Mouse (Mus musculus) layer of hippocampus, adult 2 months (tissue): ENCODE measurements around the gene Anxa11. TPM values are rescaled to one million over a fixed set of nuclear protein-coding genes. Genes with fewer than 3 reads are reported as not detected.
"Not testable (repeated sequence)": the region's sequence is repeated elsewhere in the genome, so short reads cannot be mapped to it uniquely, and the experiment has no call there.

Experiments used
- DNase-seq, 2 experiments: peaks; one replicate each; pipeline ENCODE4 v3.0.0; 2022; ENCODE audit warnings: low spot score in 2 of 2
- H3K27ac ChIP-seq: fragments of 200-600 bp; 2 replicates; pipeline ENCODE4 v1.8.1; 2022
- H3K4me3 ChIP-seq: fragments of 200-600 bp; 2 replicates; pipeline ENCODE4 v1.8.1; 2022; ENCODE audit warnings: mild to moderate bottlenecking
- CTCF ChIP-seq: fragments of 200-600 bp; conservative IDR thresholded peaks from 2 replicates; pipeline ENCODE4 v1.8.1; 2022; ENCODE audit warnings: antibody characterized with exemption, mild to moderate bottlenecking, moderate library complexity
- total RNA-seq, 2 experiments: library from RNA; stranded (reverse); gene quantifications; 2 replicates each; pipeline ENCODE4 v1.2.3; 2021

Gene Anxa11
- total RNA-seq, 2 experiments from 2014 or later, result 87.9 to 88.8 TPM

- peak overlapping the region; percentile 55; the same call in 1 of the 2 replicates for H3K27ac ChIP-seq
- no peak overlapping the region for H3K4me3 ChIP-seq
- DNase-seq, result no peak
- no peak for TF ChIP-seq CTCF
Observed at GRCm38 (mm10) chr14:25846516-25846915, 4.6 kb downstream of the Anxa11 start.

- Histone ChIP-seq H3K4me3 (no peak overlapping the region), H3K27ac (peak overlapping the region; percentile 47; the same call in 1 of the 2 replicates)
- no peak for TF ChIP-seq CTCF
- DNase-seq, result no peak
Observed at GRCm38 (mm10) chr14:25847660-25848059, 5.7 kb downstream of the Anxa11 start.

- no peak for DNase-seq
- no peak for TF ChIP-seq CTCF
- Histone ChIP-seq H3K27ac (peak overlapping the region; percentile 47), H3K4me3 (no peak overlapping the region)
Observed at GRCm38 (mm10) chr14:25848237-25848636, 6.3 kb downstream of the Anxa11 start.

GRCm38 (mm10) chr14:25848708-25849107 is 6.8 kb downstream of the Anxa11 start:
- not testable (repeated sequence) for H3K27ac ChIP-seq, H3K4me3 ChIP-seq, DNase-seq
- peak; percentile 18 for TF ChIP-seq CTCF

- DNase-seq, result no peak
- Histone ChIP-seq H3K4me3 (no peak overlapping the region), H3K27ac (peak overlapping the region; percentile 91)
- no peak for TF ChIP-seq CTCF
Observed at GRCm38 (mm10) chr14:25850433-25850832, 8.5 kb downstream of the Anxa11 start.

GRCm38 (mm10) chr14:25851189-25851588 is 9.2 kb downstream of the Anxa11 start:
- H3K27ac ChIP-seq, result peak overlapping the region; percentile 91
- TF ChIP-seq CTCF, result no peak
- no peak overlapping the region for H3K4me3 ChIP-seq
- no peak for DNase-seq

- DNase-seq, result peak; percentile 49 to 70
- TF ChIP-seq CTCF, result no peak
- Histone ChIP-seq H3K27ac (peak overlapping the region; percentile 91), H3K4me3 (no peak overlapping the region)
Observed at GRCm38 (mm10) chr14:25852121-25852561, 10.2 kb downstream of the Anxa11 start.

GRCm38 (mm10) chr14:25853295-25853694 is 11.3 kb downstream of the Anxa11 start:
- H3K27ac ChIP-seq, result peak overlapping the region; percentile 91
- DNase-seq, result no peak
- H3K4me3 ChIP-seq, result no peak overlapping the region
- no peak for TF ChIP-seq CTCF

GRCm38 (mm10) chr14:25853717-25854452 is 11.9 kb downstream of the Anxa11 start:
- no peak for DNase-seq
- H3K27ac ChIP-seq, result peak overlapping the region; percentile 91

GRCm38 (mm10) chr14:25855241-25855885 is 13.4 kb downstream of the Anxa11 start:
- no peak for TF ChIP-seq CTCF
- no peak overlapping the region for H3K4me3 ChIP-seq
- no peak for DNase-seq
- peak overlapping the region; percentile 3; the same call in 1 of the 2 replicates for H3K27ac ChIP-seq

More at GRCm38 (mm10) chr14:25853717-25854452, 11.9 kb downstream of the Anxa11 start:
- H3K4me3 ChIP-seq, result no peak overlapping the region
- no peak for TF ChIP-seq CTCF

- no peak for DNase-seq
- Histone ChIP-seq H3K27ac (no peak overlapping the region), H3K4me3 (no peak overlapping the region)
- TF ChIP-seq CTCF, result no peak
Observed at GRCm38 (mm10) chr14:25857168-25857621, 15.2 kb downstream of the Anxa11 start.

GRCm38 (mm10) chr14:25857940-25858339 is 16.0 kb downstream of the Anxa11 start:
- Histone ChIP-seq H3K27ac (no peak overlapping the region), H3K4me3 (no peak overlapping the region)
- TF ChIP-seq CTCF, result no peak
- DNase-seq, result no peak

- no peak for DNase-seq
- Histone ChIP-seq H3K27ac (peak overlapping the region; percentile 14; the same call in 1 of the 2 replicates), H3K4me3 (no peak overlapping the region)
- no peak for TF ChIP-seq CTCF
Observed at GRCm38 (mm10) chr14:25861771-25862530, 20.0 kb downstream of the Anxa11 start.
